Mouse (Mus musculus): ENCODE data around the gene Prl3b1. TPM values are rescaled to one million over a fixed set of nuclear protein-coding genes. Genes with fewer than 3 reads are reported as not detected.

The Prl3b1 gene
- polyA plus RNA-seq (2012; rRNA removed): 1.3 and 3.2 TPM in 2 replicates

DNA sequence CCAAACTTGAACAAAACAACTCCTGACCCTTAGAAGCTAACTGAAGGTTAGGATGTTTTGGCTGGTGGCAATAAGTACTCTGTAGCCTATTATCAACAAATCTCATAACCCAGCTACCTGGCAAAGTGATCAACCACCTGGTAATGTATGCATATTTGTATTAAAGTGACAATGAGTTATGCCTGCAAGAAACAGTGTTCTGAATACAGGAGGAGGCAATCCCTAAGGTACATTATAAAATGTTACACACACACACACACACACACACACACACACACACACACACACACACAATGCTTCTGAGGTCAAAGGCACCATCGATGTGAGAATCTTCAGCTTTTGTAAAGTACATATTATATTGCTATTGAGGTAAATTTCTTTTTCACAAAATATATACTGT, at the start of gene Prl3b1:
Gene Prl3b1, plus strand, starts transcription at position 301 of the 400 bp plus-strand sequence.
- TF ChIP-seq POLR2A (IDR thresholded peaks at IDR 0.05; ENCODE audit: borderline replicate concordance, extremely low read depth, insufficient read depth, insufficient read length, poor library complexity, severe bottlenecking) (no peak), CTCF (IDR thresholded peaks at IDR 0.05; ENCODE audit: borderline replicate concordance, extremely low read depth, insufficient read depth, insufficient read length) (no peak)
- no peak for DNase-seq (ENCODE audit: low read depth)

DNA sequence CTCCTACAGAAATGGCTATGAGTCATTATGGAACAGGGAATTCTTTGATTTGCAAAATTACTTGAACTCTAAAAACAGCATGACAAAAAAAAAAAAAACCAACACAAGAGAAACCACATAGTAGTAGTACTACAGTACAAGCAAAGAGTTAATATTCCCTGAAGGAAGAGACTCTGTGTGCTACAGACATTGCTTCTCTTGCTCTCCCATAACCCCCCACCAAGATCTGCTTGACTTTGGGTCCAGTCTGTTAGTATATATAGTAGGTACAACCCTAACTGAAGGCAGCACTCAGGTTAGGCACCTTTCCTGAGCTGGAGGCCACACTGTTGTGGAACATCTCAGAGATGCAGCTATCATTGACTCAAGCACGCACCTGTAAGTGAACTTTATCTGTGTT, 45.3 kb upstream of the Prl3b1 start, which contains the start of gene Prl3c1:
Gene Prl3c1, plus strand, starts transcription at position 301 of the 400 bp plus-strand sequence.
- no peak for DNase-seq (ENCODE audit: low read depth)
- TF ChIP-seq POLR2A (IDR thresholded peaks at IDR 0.05; ENCODE audit: borderline replicate concordance, extremely low read depth, insufficient read depth, insufficient read length, poor library complexity, severe bottlenecking): no peak
- no peak for TF ChIP-seq CTCF (IDR thresholded peaks at IDR 0.05; ENCODE audit: borderline replicate concordance, extremely low read depth, insufficient read depth, insufficient read length)

DNA sequence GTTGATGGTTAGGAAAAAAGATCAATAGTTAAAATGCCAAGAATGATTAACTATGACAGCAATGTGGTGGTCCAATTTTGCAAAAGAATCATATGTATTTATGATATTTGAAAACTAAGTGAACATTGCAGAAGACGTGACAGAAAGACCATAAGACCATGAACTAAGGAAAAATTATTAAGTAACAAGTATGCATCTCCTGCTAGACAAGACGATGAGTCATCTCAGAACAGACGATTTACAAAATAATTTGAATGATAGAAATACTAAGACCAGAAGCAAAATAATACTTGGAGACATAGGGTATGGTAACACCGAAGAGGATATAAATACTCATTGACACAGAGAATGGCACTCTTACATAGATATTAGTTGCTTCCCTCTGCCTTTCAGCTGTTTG, 17.5 kb downstream of the Prl3b1 start, which contains the start of gene Prl3a1:
Gene Prl3a1, plus strand, starts transcription at position 301 of the 400 bp plus-strand sequence.
- no peak for TF ChIP-seq POLR2A (IDR thresholded peaks at IDR 0.05; ENCODE audit: borderline replicate concordance, extremely low read depth, insufficient read depth, insufficient read length, poor library complexity, severe bottlenecking)
- TF ChIP-seq CTCF (IDR thresholded peaks at IDR 0.05; ENCODE audit: borderline replicate concordance, extremely low read depth, insufficient read depth, insufficient read length): no peak

More for the DNA sequence above, 17.5 kb downstream of the Prl3b1 start, which contains the start of gene Prl3a1:
- no peak for DNase-seq (ENCODE audit: low read depth)

Other genes with a start within 250 kb of the Prl3b1 start
- gene Prl, start 184.3 kb upstream of the Prl3b1 start, polyA plus RNA-seq (2012; rRNA removed): not detected in 2 replicates
- not detected in 2 replicates for gene Prl3d1, start 147.7 kb upstream of the Prl3b1 start, polyA plus RNA-seq (2012; rRNA removed)
- gene Prl3d2, start 120.1 kb upstream of the Prl3b1 start, polyA plus RNA-seq (2012; rRNA removed): not detected in 2 replicates
- not detected in 2 replicates for gene Prl3d3, start 85.1 kb upstream of the Prl3b1 start, polyA plus RNA-seq (2012; rRNA removed)
- gene Prl3c1, start 45.2 kb upstream of the Prl3b1 start, polyA plus RNA-seq (2012; rRNA removed): not detected in 2 replicates
- gene Prl3a1, start 17.6 kb downstream of the Prl3b1 start, polyA plus RNA-seq (2012; rRNA removed): not detected in 2 replicates
- 0.14 TPM in 1 of 2 replicates, not detected in the other for gene Prl6a1, start 70.8 kb downstream of the Prl3b1 start, polyA plus RNA-seq (2012; rRNA removed)
- gene Prl8a2, start 103.8 kb downstream of the Prl3b1 start, polyA plus RNA-seq (2012; rRNA removed): 0.13 TPM in 1 of 2 replicates, not detected in the other
- 0.19 and 1.3 TPM in 2 replicates for gene Prl2b1, start 149.0 kb downstream of the Prl3b1 start, polyA plus RNA-seq (2012; rRNA removed)
- not detected in 2 replicates for gene Prl8a6, start 196.8 kb downstream of the Prl3b1 start, polyA plus RNA-seq (2012; rRNA removed)

Data from brain, embryonic 14.5 days (tissue).